Mouse (Mus musculus): ENCODE measurements around the gene Tac4. TPM values are rescaled to one million over a fixed set of nuclear protein-coding genes. Genes with fewer than 3 reads are reported as not detected.

The Tac4 gene
- polyA plus RNA-seq, 1 experiment from 2014 or later, result not detected

GRCm38 (mm10) chr11:95273661-95274060 lies 12.3 kb downstream of the Tac4 start:
- no peaks in the 10 kb centered on the region for H3K4me1 ChIP-seq (ENCODE audit: control insufficient read depth, insufficient read depth, low read length)
- H3K4me3 ChIP-seq (ENCODE audit: low read length), result no peak overlapping the region
- peaks cover 55% of the 10 kb centered on the region for H3K36me3 ChIP-seq (ENCODE audit: control insufficient read depth, insufficient read depth)
- H3K27ac ChIP-seq (ENCODE audit: low read length), result no peak overlapping the region
- no peaks in the 10 kb centered on the region for H3K27me3 ChIP-seq (ENCODE audit: control insufficient read depth, insufficient read depth, low read length)
- no peak overlapping the region for H3K4me2 ChIP-seq (ENCODE audit: low read depth, low read length)
- no peak overlapping the region for H3K9ac ChIP-seq (ENCODE audit: low read length)
- H3K9me3 ChIP-seq (replicated peaks; ENCODE audit: control insufficient read depth, low read length), result no peaks in the 10 kb centered on the region
- 78% methylated on average over 5 of the region's 5 CpGs for WGBS
- no peak for ATAC-seq (replicated peaks; ENCODE audit: extremely low read depth, insufficient read depth, low FRiP score)

GRCm38 (mm10) chr11:95274613-95275012 lies 13.3 kb downstream of the Tac4 start:
- no peaks in the 10 kb centered on the region for H3K9me3 ChIP-seq (replicated peaks; ENCODE audit: control insufficient read depth, low read length)

GRCm38 (mm10) chr11:95276056-95276455 lies 14.7 kb downstream of the Tac4 start:
- 79% methylated on average over 6 of the region's 6 CpGs for WGBS
- H3K9me3 ChIP-seq (replicated peaks; ENCODE audit: control insufficient read depth, low read length), result no peaks in the 10 kb centered on the region
- H3K4me3 ChIP-seq (ENCODE audit: low read length), result no peak overlapping the region
- H3K9ac ChIP-seq (ENCODE audit: low read length), result no peak overlapping the region
- no peak for ATAC-seq (replicated peaks; ENCODE audit: extremely low read depth, insufficient read depth, low FRiP score)
- H3K27ac ChIP-seq (ENCODE audit: low read length), result no peak overlapping the region
- H3K4me2 ChIP-seq (ENCODE audit: low read depth, low read length), result no peak overlapping the region
- H3K36me3 ChIP-seq (ENCODE audit: control insufficient read depth, insufficient read depth), result peaks cover 67% of the 10 kb centered on the region
- H3K4me1 ChIP-seq (ENCODE audit: control insufficient read depth, insufficient read depth, low read length), result no peaks in the 10 kb centered on the region
- no peaks in the 10 kb centered on the region for H3K27me3 ChIP-seq (ENCODE audit: control insufficient read depth, insufficient read depth, low read length)

More at GRCm38 (mm10) chr11:95274613-95275012, 13.3 kb downstream of the Tac4 start:
- WGBS, result 53% methylated on average over 3 of the region's 3 CpGs
- Histone ChIP-seq H3K27ac (ENCODE audit: low read length) (no peak overlapping the region), H3K4me2 (ENCODE audit: low read depth, low read length) (no peak overlapping the region), H3K27me3 (ENCODE audit: control insufficient read depth, insufficient read depth, low read length) (no peaks in the 10 kb centered on the region), H3K36me3 (ENCODE audit: control insufficient read depth, insufficient read depth) (peaks cover 57% of the 10 kb centered on the region), H3K4me3 (ENCODE audit: low read length) (no peak overlapping the region), H3K9ac (ENCODE audit: low read length) (no peak overlapping the region), H3K4me1 (ENCODE audit: control insufficient read depth, insufficient read depth, low read length) (no peaks in the 10 kb centered on the region)
- no peak for ATAC-seq (replicated peaks; ENCODE audit: extremely low read depth, insufficient read depth, low FRiP score)

- no peaks in the 10 kb centered on the region for H3K4me1 ChIP-seq (ENCODE audit: control insufficient read depth, insufficient read depth, low read length)
- WGBS, result 91% methylated on average over 4 of the region's 4 CpGs
- no peak for ATAC-seq (replicated peaks; ENCODE audit: extremely low read depth, insufficient read depth, low FRiP score)
- H3K9ac ChIP-seq (ENCODE audit: low read length), result no peak overlapping the region
- no peak overlapping the region for H3K27ac ChIP-seq (ENCODE audit: low read length)
- no peaks in the 10 kb centered on the region for H3K27me3 ChIP-seq (ENCODE audit: control insufficient read depth, insufficient read depth, low read length)
- no peak overlapping the region for H3K4me2 ChIP-seq (ENCODE audit: low read depth, low read length)
- no peak overlapping the region for H3K4me3 ChIP-seq (ENCODE audit: low read length)
- H3K9me3 ChIP-seq (replicated peaks; ENCODE audit: control insufficient read depth, low read length), result no peaks in the 10 kb centered on the region
- H3K36me3 ChIP-seq (ENCODE audit: control insufficient read depth, insufficient read depth), result peaks cover 72% of the 10 kb centered on the region
Measured at GRCm38 (mm10) chr11:95279061-95279659, 17.8 kb downstream of the Tac4 start.

GRCm38 (mm10) chr11:95282331-95282730 lies 21.0 kb downstream of the Tac4 start:
- 97% methylated on average over 5 of the region's 5 CpGs for WGBS
- ATAC-seq (replicated peaks; ENCODE audit: extremely low read depth, insufficient read depth, low FRiP score), result no peak
- no peaks in the 10 kb centered on the region for H3K27me3 ChIP-seq (ENCODE audit: control insufficient read depth, insufficient read depth, low read length)

GRCm38 (mm10) chr11:95291998-95292397 lies 30.7 kb downstream of the Tac4 start:
- WGBS, result 67% methylated on average over 4 of the region's 4 CpGs
- H3K9ac ChIP-seq (ENCODE audit: low read length), result no peak overlapping the region
- H3K4me2 ChIP-seq (ENCODE audit: low read depth, low read length), result no peak overlapping the region
- peaks cover 64% of the 10 kb centered on the region for H3K36me3 ChIP-seq (ENCODE audit: control insufficient read depth, insufficient read depth)
- no peaks in the 10 kb centered on the region for H3K27me3 ChIP-seq (ENCODE audit: control insufficient read depth, insufficient read depth, low read length)
- ATAC-seq (replicated peaks; ENCODE audit: extremely low read depth, insufficient read depth, low FRiP score), result no peak
- H3K9me3 ChIP-seq (replicated peaks; ENCODE audit: control insufficient read depth, low read length), result no peaks in the 10 kb centered on the region
- no peak overlapping the region for H3K4me3 ChIP-seq (ENCODE audit: low read length)
- H3K4me1 ChIP-seq (ENCODE audit: control insufficient read depth, insufficient read depth, low read length), result no peaks in the 10 kb centered on the region
- H3K27ac ChIP-seq (ENCODE audit: low read length), result no peak overlapping the region

More at GRCm38 (mm10) chr11:95282331-95282730, 21.0 kb downstream of the Tac4 start:
- Histone ChIP-seq H3K36me3 (ENCODE audit: control insufficient read depth, insufficient read depth) (peaks cover 73% of the 10 kb centered on the region), H3K9me3 (replicated peaks; ENCODE audit: control insufficient read depth, low read length) (no peaks in the 10 kb centered on the region), H3K4me2 (ENCODE audit: low read depth, low read length) (no peak overlapping the region), H3K27ac (ENCODE audit: low read length) (no peak overlapping the region), H3K4me1 (ENCODE audit: control insufficient read depth, insufficient read depth, low read length) (no peaks in the 10 kb centered on the region), H3K9ac (ENCODE audit: low read length) (no peak overlapping the region), H3K4me3 (ENCODE audit: low read length) (no peak overlapping the region)

- no peak overlapping the region for H3K4me2 ChIP-seq (ENCODE audit: low read depth, low read length)
- H3K9ac ChIP-seq (ENCODE audit: low read length), result no peak overlapping the region
- H3K27me3 ChIP-seq (ENCODE audit: control insufficient read depth, insufficient read depth, low read length), result no peaks in the 10 kb centered on the region
- H3K4me3 ChIP-seq (ENCODE audit: low read length), result no peak overlapping the region
- no peak overlapping the region for H3K27ac ChIP-seq (ENCODE audit: low read length)
- H3K36me3 ChIP-seq (ENCODE audit: control insufficient read depth, insufficient read depth), result peaks cover 62% of the 10 kb centered on the region
- H3K4me1 ChIP-seq (ENCODE audit: control insufficient read depth, insufficient read depth, low read length), result no peaks in the 10 kb centered on the region
- 80% methylated on average over 8 of the region's 8 CpGs for WGBS
- no peaks in the 10 kb centered on the region for H3K9me3 ChIP-seq (replicated peaks; ENCODE audit: control insufficient read depth, low read length)
- no peak for ATAC-seq (replicated peaks; ENCODE audit: extremely low read depth, insufficient read depth, low FRiP score)
Measured at GRCm38 (mm10) chr11:95293017-95293624, 31.8 kb downstream of the Tac4 start.

GRCm38 (mm10) chr11:95295736-95296135 lies 34.4 kb downstream of the Tac4 start:
- H3K9me3 ChIP-seq (replicated peaks; ENCODE audit: control insufficient read depth, low read length), result no peaks in the 10 kb centered on the region
- H3K4me1 ChIP-seq (ENCODE audit: control insufficient read depth, insufficient read depth, low read length), result no peaks in the 10 kb centered on the region
- peaks cover 56% of the 10 kb centered on the region for H3K36me3 ChIP-seq (ENCODE audit: control insufficient read depth, insufficient read depth)
- no peaks in the 10 kb centered on the region for H3K27me3 ChIP-seq (ENCODE audit: control insufficient read depth, insufficient read depth, low read length)
- no peak for ATAC-seq (replicated peaks; ENCODE audit: extremely low read depth, insufficient read depth, low FRiP score)
- H3K27ac ChIP-seq (ENCODE audit: low read length), result no peak overlapping the region
- H3K4me3 ChIP-seq (ENCODE audit: low read length), result no peak overlapping the region
- no peak overlapping the region for H3K4me2 ChIP-seq (ENCODE audit: low read depth, low read length)
- 91% methylated on average over 12 of the region's 13 CpGs for WGBS
- H3K9ac ChIP-seq (ENCODE audit: low read length), result no peak overlapping the region

- Histone ChIP-seq H3K4me3 (ENCODE audit: low read length) (no peak overlapping the region), H3K9ac (ENCODE audit: low read length) (no peak overlapping the region), H3K36me3 (ENCODE audit: control insufficient read depth, insufficient read depth) (peaks cover 57% of the 10 kb centered on the region), H3K27ac (ENCODE audit: low read length) (no peak overlapping the region), H3K4me1 (ENCODE audit: control insufficient read depth, insufficient read depth, low read length) (no peaks in the 10 kb centered on the region), H3K27me3 (ENCODE audit: control insufficient read depth, insufficient read depth, low read length) (no peaks in the 10 kb centered on the region), H3K9me3 (replicated peaks; ENCODE audit: control insufficient read depth, low read length) (no peaks in the 10 kb centered on the region), H3K4me2 (ENCODE audit: low read depth, low read length) (no peak overlapping the region)
- 13% methylated on average over 2 of the region's 2 CpGs for WGBS
- no peak for ATAC-seq (replicated peaks; ENCODE audit: extremely low read depth, insufficient read depth, low FRiP score)
Measured at GRCm38 (mm10) chr11:95298146-95298545, 36.8 kb downstream of the Tac4 start.

All from heart, embryonic 16.5 days (tissue).